Mouse (Mus musculus) cerebellum, postnatal 25 days (tissue): Measurements from ENCODE around the gene Saa3.
"Not testable (repeated sequence)": the region's sequence is repeated elsewhere in the genome, so short reads cannot be mapped to it uniquely, and the experiment has no call there.

Experiments used
- DNase-seq, 2 experiments: peaks; one replicate each; pipeline ENCODE4 v3.0.0; 2021; ENCODE audit warnings: mixed read lengths in 2 of 2

The Saa3 gene

GRCm38 (mm10) chr7:46710390-46710844, 5.1 kb downstream of the Saa3 start, which contains the start of gene Saal1:
Gene Saal1, minus strand, starts transcription at chr7:46710680.
- DNase-seq = peak; percentile 89 to 95

- peak; percentile 49 to 64 for DNase-seq
Observed at GRCm38 (mm10) chr7:46700521-46701025, 14.9 kb downstream of the Saa3 start.

GRCm38 (mm10) chr7:46696754-46697153, 18.7 kb downstream of the Saa3 start:
- no peak for DNase-seq

GRCm38 (mm10) chr7:46686827-46687226, 28.7 kb downstream of the Saa3 start:
- DNase-seq = no peak

- DNase-seq = no peak
Observed at GRCm38 (mm10) chr7:46680732-46681131, 34.8 kb downstream of the Saa3 start.

GRCm38 (mm10) chr7:46679044-46679443, 36.5 kb downstream of the Saa3 start:
- DNase-seq = not testable (repeated sequence)

GRCm38 (mm10) chr7:46678417-46678816, 37.1 kb downstream of the Saa3 start:
- no peak for DNase-seq

GRCm38 (mm10) chr7:46676808-46677360, 38.6 kb downstream of the Saa3 start:
- DNase-seq = peak; percentile 53 to 69

GRCm38 (mm10) chr7:46675886-46676285, 39.6 kb downstream of the Saa3 start:
- DNase-seq = no peak

GRCm38 (mm10) chr7:46675061-46675460, 40.4 kb downstream of the Saa3 start:
- DNase-seq = no peak

GRCm38 (mm10) chr7:46672160-46672672, 43.3 kb downstream of the Saa3 start, which contains the start of gene Tph1:
Gene Tph1, minus strand, starts transcription at chr7:46672537.
- no peak for DNase-seq

GRCm38 (mm10) chr7:46667256-46667655, 48.2 kb downstream of the Saa3 start:
- DNase-seq = peak in 1 of 2 experiments; percentile 36

GRCm38 (mm10) chr7:46665236-46665635, 50.3 kb downstream of the Saa3 start:
- DNase-seq = peak; percentile 62 to 76
